Mouse (Mus musculus) heart, postnatal 0 days (tissue): ENCODE measurements around the gene Dusp1.

Source experiments
- CTCF ChIP-seq: IDR thresholded peaks from 2 replicates; pipeline ENCODE4 v1.5.1; 2016; ENCODE audit warnings: antibody characterized with exemption, control low read depth, low read depth
- EP300 ChIP-seq: IDR thresholded peaks from 2 replicates; pipeline ENCODE4 v1.6.1; 2016; ENCODE audit warnings: antibody characterized with exemption, low read depth

- TF ChIP-seq CTCF: no peak
- 0 out of 2 replicates have a peak, but pooled peaks have one; percentile 29 for TF ChIP-seq EP300
Measured at GRCm38 (mm10) chr17:26505181-26505581, 56.7 kb downstream of the Dusp1 start.
